Mouse (Mus musculus) heart, postnatal 0 days (tissue): ENCODE results near the gene Vps52. TPM values are rescaled to one million over a fixed set of nuclear protein-coding genes. Genes with fewer than 3 reads are reported as not detected.

ENCODE experiments used
- ATAC-seq: fragments of 200-750 bp; cut with Nextera tagmentation; 2 replicates; pipeline ENCODE4 v1.8.0; 2017; ENCODE audit warnings: low read depth, moderate number of reproducible peaks, moderate library complexity; ENCODE audit not compliant: insufficient read depth
- DNase-seq: peaks from one replicate; pipeline ENCODE4 v3.0.0-alpha.2; 2016; ENCODE audit warnings: low spot score
- H3K27ac ChIP-seq: fragments of 300-500 bp; sonication (generic); 2 replicates; pipeline ENCODE4 v1.5.1; 2014; ENCODE audit warnings: low read depth, mild to moderate bottlenecking
- H3K27me3 ChIP-seq: fragments of 300-500 bp; sonication (generic); 2 replicates; pipeline ENCODE4 v1.6.1; 2014; ENCODE audit warnings: low read length, mixed read lengths; ENCODE audit not compliant: control insufficient read depth, insufficient read depth
- H3K36me3 ChIP-seq: fragments of 300-500 bp; sonication (generic); replicated peaks from 2 replicates; pipeline ENCODE4 v1.6.1; 2014; ENCODE audit warnings: low read length, mixed read lengths; ENCODE audit not compliant: control insufficient read depth, insufficient read depth
- H3K4me1 ChIP-seq: fragments of 300-500 bp; sonication (generic); 2 replicates; pipeline ENCODE4 v1.6.1; 2014; ENCODE audit warnings: antibody characterized with exemption; ENCODE audit not compliant: control insufficient read depth, insufficient read depth
- H3K4me2 ChIP-seq: fragments of 300-500 bp; sonication (generic); 2 replicates; pipeline ENCODE4 v1.6.1; 2014; ENCODE audit warnings: low read depth, mild to moderate bottlenecking, low read length, moderate library complexity
- H3K4me3 ChIP-seq: fragments of 300-500 bp; sonication (generic); 2 replicates; pipeline ENCODE4 v1.5.1; 2014; ENCODE audit warnings: low read depth, low read length
- H3K9ac ChIP-seq: fragments of 300-500 bp; sonication (generic); replicated peaks from 2 replicates; pipeline ENCODE4 v1.6.1; 2014; ENCODE audit warnings: low read depth, low read length, mixed read lengths
- H3K9me3 ChIP-seq: fragments of 300-500 bp; sonication (generic); replicated peaks from 2 replicates; pipeline ENCODE4 v1.6.1; 2016; ENCODE audit warnings: low read length; ENCODE audit not compliant: control insufficient read depth
- CTCF ChIP-seq: IDR thresholded peaks from 2 replicates; pipeline ENCODE4 v1.5.1; 2016; ENCODE audit warnings: antibody characterized with exemption, control low read depth, low read depth
- EP300 ChIP-seq: IDR thresholded peaks from 2 replicates; pipeline ENCODE4 v1.6.1; 2016; ENCODE audit warnings: antibody characterized with exemption, low read depth
- WGBS: fragments of 180-500 bp; shearing (Covaris S2); extraction: QIAGEN DNeasy Blood & Tissue Kit; methylation state at CpG from one replicate; pipeline ENCODE4 v1.1.7; 2014; 5-methylcytosine and 5-hydroxymethylcytosine counted together
- polyA plus RNA-seq: library from polyadenylated mRNA; unstranded; fragments of >200 nt; fragmentation: Nextera tagmentation; extraction: Ambion mirVana; gene quantifications from 2 replicates; pipeline ENCODE4 v1.2.1, GENCODE M21; 2015
- total RNA-seq: library from RNA; depleted of rRNA; stranded (reverse); fragments of >200 nt; gene quantifications from 2 replicates; pipeline ENCODE4 v1.2.3, GENCODE M21; 2014; ENCODE audit warnings: low replicate concordance

The Vps52 gene
- total and polyA plus RNA-seq, 2 experiments from 2014 or later = 27.8 to 31.8 TPM

- Histone ChIP-seq H3K4me3 (no peak overlapping the region), H3K9me3 (no peaks in the 10 kb centered on the region), H3K4me1 (peaks cover 37% of the 10 kb centered on the region), H3K27me3 (no peaks in the 10 kb centered on the region), H3K27ac (no peak overlapping the region), H3K36me3 (peaks cover 20% of the 10 kb centered on the region), H3K9ac (no peak overlapping the region), H3K4me2 (no peak overlapping the region)
- 73% methylated on average over 3 of the region's 3 CpGs for WGBS
- TF ChIP-seq EP300 = no peak
- no peak for TF ChIP-seq CTCF
- ATAC-seq (no peak), DNase-seq (no peak)
These were observed 2.3 kb upstream of the Vps52 start for GRCm38 (mm10) chr17:33953310-33953709.

- DNase-seq = no peak
- no peaks in the 10 kb centered on the region for H3K9me3 ChIP-seq
- peak overlapping the region; percentile 94 for H3K4me2 ChIP-seq
- WGBS = 44% methylated on average over 5 of the region's 5 CpGs
- TF ChIP-seq CTCF (no peak), EP300 (no peak)
- peaks cover 27% of the 10 kb centered on the region for H3K36me3 ChIP-seq
- H3K4me1 ChIP-seq = peaks cover 37% of the 10 kb centered on the region
- no peaks in the 10 kb centered on the region for H3K27me3 ChIP-seq
- peak overlapping the region; percentile 94; the same call in 1 of the 2 replicates for H3K27ac ChIP-seq
- H3K9ac ChIP-seq = peak overlapping the region; percentile 98
- peak overlapping the region; percentile 87 for H3K4me3 ChIP-seq
- no peak for ATAC-seq
These were observed 1.5 kb upstream of the Vps52 start for GRCm38 (mm10) chr17:33953961-33954565.

GRCm38 (mm10) chr17:33954646-33955554 lies 712 bp upstream of the Vps52 start:
- Histone ChIP-seq H3K4me3 (peak overlapping the region; percentile 87), H3K4me1 (peaks cover 37% of the 10 kb centered on the region), H3K9me3 (no peaks in the 10 kb centered on the region), H3K27me3 (no peaks in the 10 kb centered on the region), H3K4me2 (peak overlapping the region; percentile 94), H3K36me3 (peaks cover 35% of the 10 kb centered on the region), H3K9ac (peak overlapping the region; percentile 98), H3K27ac (peak overlapping the region; percentile 94)
- DNase-seq = peak; percentile 24
- TF ChIP-seq CTCF (no peak), EP300 (no peak; the same call in 1 of the 2 replicates)
- peak; percentile 16 for ATAC-seq
- under 1% methylated on average over 33 of the region's 33 CpGs for WGBS

DNA sequence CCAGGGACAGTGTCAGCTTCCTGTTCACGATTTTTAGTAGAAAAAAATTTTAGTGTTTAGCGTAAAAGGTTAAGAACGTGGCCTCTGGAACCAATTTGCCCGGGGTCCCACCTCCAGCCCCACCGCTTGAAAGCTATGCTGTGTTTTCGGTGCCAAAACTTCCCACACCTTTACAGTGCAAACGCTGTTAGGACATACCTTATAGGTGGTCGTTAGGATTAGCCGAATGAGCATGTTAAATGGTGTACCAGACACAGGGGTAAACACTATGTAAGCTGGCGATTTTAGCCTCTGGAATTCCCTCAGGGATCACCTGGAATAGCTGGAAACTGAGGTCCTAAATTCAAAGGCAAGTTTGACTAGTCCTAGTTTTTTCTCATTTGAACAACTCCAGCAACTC lies 724 bp downstream of the Vps52 start:
- Histone ChIP-seq H3K4me1 (peaks cover 24% of the 10 kb centered on the region), H3K36me3 (peaks cover 41% of the 10 kb centered on the region), H3K4me2 (peak overlapping the region; percentile 70), H3K4me3 (peak overlapping the region; percentile 87), H3K9me3 (no peaks in the 10 kb centered on the region), H3K9ac (peak overlapping the region; percentile 77), H3K27ac (peak overlapping the region; percentile 93), H3K27me3 (no peaks in the 10 kb centered on the region)
- 4% methylated on average over 10 of the region's 10 CpGs for WGBS
- no peak for DNase-seq
- ATAC-seq = no peak
- TF ChIP-seq EP300 = no peak
- TF ChIP-seq CTCF = no peak

DNA sequence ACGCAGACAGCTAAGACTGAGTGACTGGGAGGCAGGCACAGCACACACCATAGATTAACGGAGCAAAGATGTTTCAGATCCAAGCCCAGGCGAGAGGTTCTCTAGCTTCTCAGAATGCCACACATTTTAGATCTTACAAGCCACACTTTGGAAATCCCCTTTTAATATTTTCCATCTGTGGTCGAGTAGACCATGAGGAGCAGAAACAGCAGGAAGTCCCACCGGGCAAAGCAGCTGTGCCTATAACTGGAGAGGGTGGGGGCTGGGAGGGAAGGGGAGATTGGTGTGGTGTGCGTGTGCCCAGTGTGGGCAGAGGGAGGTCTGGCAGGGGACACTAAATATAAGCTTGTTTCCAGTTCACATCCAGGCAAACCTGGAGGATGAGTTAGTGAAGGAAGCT lies 1.9 kb downstream of the Vps52 start:
- ATAC-seq (no peak), DNase-seq (no peak)
- H3K27me3 ChIP-seq = no peaks in the 10 kb centered on the region
- no peak overlapping the region for H3K27ac ChIP-seq
- peaks cover 15% of the 10 kb centered on the region for H3K4me1 ChIP-seq
- H3K9ac ChIP-seq = no peak overlapping the region
- 81% methylated on average over 6 of the region's 6 CpGs for WGBS
- no peaks in the 10 kb centered on the region for H3K9me3 ChIP-seq
- no peak overlapping the region for H3K4me2 ChIP-seq
- H3K4me3 ChIP-seq = no peak overlapping the region
- peaks cover 40% of the 10 kb centered on the region for H3K36me3 ChIP-seq
- no peak for TF ChIP-seq CTCF
